Mouse (Mus musculus) heart, embryonic 10.5 days (tissue): ENCODE measurements at regions not wholly inside any gene's neighbourhood (a gene's known extent, or its start where the extent isn't known, plus 50 kb on each side); places are given as distances from the start of the nearest gene placed in this dataset.

ENCODE experiments used
- DNase-seq: peaks from one replicate; pipeline ENCODE4 v3.0.0-alpha.2; 2017; ENCODE audit warnings: low spot score
- H3K27ac ChIP-seq: fragments of 300-500 bp; sonication (generic); 2 replicates; pipeline ENCODE4 v1.5.1; 2016; ENCODE audit warnings: mild to moderate bottlenecking
- H3K27me3 ChIP-seq: fragments of 300-500 bp; sonication (generic); 2 replicates; pipeline ENCODE4 v1.6.1; 2016; ENCODE audit warnings: mild to moderate bottlenecking; ENCODE audit not compliant: poor library complexity, insufficient read depth, severe bottlenecking
- H3K36me3 ChIP-seq: fragments of 300-500 bp; sonication (generic); 2 replicates; pipeline ENCODE4 v1.6.1; 2016; ENCODE audit warnings: mild to moderate bottlenecking, moderate library complexity
- H3K4me1 ChIP-seq: fragments of 300-500 bp; sonication (generic); 2 replicates; pipeline ENCODE4 v1.6.1; 2016; ENCODE audit warnings: mild to moderate bottlenecking
- H3K4me3 ChIP-seq: fragments of 300-500 bp; sonication (generic); 2 replicates; pipeline ENCODE4 v1.5.1; 2016; ENCODE audit warnings: mild to moderate bottlenecking, moderate library complexity
- H3K9me3 ChIP-seq: fragments of 300-500 bp; sonication (generic); 2 replicates; pipeline ENCODE4 v1.6.1; 2016; ENCODE audit warnings: mild to moderate bottlenecking, moderate library complexity
- WGBS: fragments of 180-500 bp; shearing (Covaris S2); methylation state at CpG from one replicate; pipeline ENCODE4 v1.1.7; 2016; 5-methylcytosine and 5-hydroxymethylcytosine counted together

DNA sequence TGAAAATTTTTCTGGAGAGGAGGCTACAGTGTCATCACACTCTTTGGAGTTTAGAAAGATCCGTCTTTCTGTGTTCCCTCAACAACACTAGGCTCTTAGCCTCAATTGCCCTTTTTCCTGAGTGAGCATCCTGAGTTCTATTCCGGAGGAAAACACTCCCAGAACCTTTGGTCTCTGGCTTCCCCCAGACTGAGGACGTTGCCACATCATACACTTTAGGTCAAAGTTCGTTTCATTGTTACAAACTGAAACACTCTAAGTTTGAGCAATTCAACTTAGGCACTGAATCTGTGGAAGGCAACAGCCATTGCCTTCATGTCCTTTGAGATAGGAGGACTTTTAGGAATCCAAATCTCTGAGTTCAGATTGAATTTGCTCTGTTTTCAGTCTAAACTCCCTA is 85.0 kb downstream of the Arl4a start:
- no peaks in the 10 kb centered on the region for H3K9me3 ChIP-seq
- no peaks in the 10 kb centered on the region for H3K36me3 ChIP-seq
- WGBS: 65% methylated on average over 4 of the region's 4 CpGs
- H3K4me3 ChIP-seq: no peak overlapping the region
- H3K4me1 ChIP-seq: no peaks in the 10 kb centered on the region
- no peak for DNase-seq
- H3K27me3 ChIP-seq: no peaks in the 10 kb centered on the region
- no peak overlapping the region for H3K27ac ChIP-seq

DNA sequence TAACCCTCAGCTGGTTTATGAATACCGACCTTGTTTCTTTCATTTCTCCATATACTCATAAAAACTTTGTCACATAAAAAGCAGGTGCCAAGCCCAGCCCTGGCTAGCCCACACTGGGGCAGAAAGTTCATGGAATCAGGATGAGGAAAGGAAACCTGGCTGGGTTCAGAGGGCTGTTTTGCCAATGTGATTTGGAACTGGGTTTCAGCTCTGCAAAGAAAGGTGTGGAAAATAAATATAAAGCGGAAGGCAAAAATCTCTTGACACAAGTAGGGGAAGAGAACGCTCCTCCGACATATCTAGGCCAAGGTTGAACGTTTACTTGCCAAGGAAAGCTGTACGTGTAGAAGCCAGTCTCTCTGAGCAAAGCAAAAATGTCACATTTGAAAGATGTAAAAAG is 85.9 kb downstream of the Arl4a start:
- no peak overlapping the region for H3K4me3 ChIP-seq
- no peak for DNase-seq
- no peaks in the 10 kb centered on the region for H3K36me3 ChIP-seq
- H3K9me3 ChIP-seq: no peaks in the 10 kb centered on the region
- WGBS: 89% methylated on average over 6 of the region's 6 CpGs
- no peak overlapping the region for H3K27ac ChIP-seq
- no peaks in the 10 kb centered on the region for H3K4me1 ChIP-seq
- no peaks in the 10 kb centered on the region for H3K27me3 ChIP-seq

DNA sequence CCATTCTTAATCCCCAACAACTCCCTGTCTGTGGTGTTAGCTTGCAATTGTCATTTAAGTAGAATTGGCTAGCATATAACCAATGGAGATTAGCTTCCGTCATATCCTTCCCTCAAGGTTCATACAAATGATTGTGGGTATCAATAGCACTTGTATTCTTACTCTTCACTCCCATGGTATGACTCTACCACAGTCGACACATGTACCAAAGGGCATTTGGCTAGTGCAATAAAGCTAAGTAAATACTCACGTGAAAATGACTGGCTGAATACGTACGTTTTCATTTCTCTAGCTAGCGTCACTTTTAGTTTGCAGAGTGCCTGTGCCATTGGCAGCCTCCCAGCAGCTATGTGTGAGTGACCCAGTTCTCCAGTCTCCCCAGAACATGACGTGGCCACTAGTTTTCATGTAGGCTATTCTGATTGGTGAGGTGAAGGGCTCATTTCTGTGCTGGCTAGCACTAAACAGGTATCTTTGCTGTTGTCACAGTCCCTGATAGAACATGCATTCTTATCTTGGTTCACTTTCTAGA is 87.5 kb downstream of the Arl4a start:
- 84% methylated on average over 7 of the region's 7 CpGs for WGBS
- no peak for DNase-seq
- Histone ChIP-seq H3K4me1 (no peaks in the 10 kb centered on the region), H3K9me3 (no peaks in the 10 kb centered on the region), H3K27me3 (no peaks in the 10 kb centered on the region), H3K27ac (no peak overlapping the region), H3K36me3 (no peaks in the 10 kb centered on the region), H3K4me3 (no peak overlapping the region)

DNA sequence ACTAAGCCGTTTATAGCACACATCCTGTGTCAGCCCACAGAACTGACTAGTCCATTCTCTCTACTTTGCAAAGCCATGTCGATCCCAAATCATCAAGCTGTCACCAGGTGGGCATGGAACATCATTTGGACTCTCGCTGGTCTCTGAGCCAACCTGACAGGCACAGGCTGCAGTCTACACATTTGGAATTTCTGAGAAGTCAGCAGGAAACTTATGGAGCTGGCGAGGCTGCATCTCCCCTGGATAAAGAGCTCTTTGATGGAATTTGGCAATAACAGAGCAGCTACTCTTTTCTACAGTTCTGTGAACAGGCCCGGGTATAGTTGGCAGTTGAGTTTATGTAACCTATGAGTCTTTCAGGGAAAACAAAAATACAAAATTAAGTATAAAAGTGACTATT is 94.9 kb downstream of the Arl4a start:
- 69% methylated on average over 5 of the region's 5 CpGs for WGBS
- Histone ChIP-seq H3K36me3 (no peaks in the 10 kb centered on the region), H3K27me3 (no peaks in the 10 kb centered on the region), H3K4me3 (no peak overlapping the region), H3K9me3 (no peaks in the 10 kb centered on the region), H3K4me1 (no peaks in the 10 kb centered on the region), H3K27ac (no peak overlapping the region)
- no peak for DNase-seq

DNA sequence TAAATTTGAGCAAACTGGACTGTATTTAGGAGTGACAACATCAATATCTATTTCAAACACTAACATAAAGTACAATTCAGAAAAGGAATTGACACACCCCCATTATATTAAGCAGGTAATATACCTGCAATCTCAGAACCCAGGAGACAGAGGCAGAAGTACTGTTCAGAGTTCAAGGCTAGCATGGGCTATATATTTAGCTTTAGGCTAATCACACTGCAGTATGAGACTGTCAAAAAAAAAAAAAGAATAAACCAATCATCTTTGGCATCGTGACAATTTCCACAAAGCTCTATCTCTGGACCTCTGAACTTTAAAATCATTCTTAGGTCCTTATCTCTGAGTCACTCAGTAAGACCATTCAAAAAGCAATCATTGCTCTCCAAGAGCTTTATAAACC is 96.7 kb downstream of the Arl4a start:
- Histone ChIP-seq H3K27me3 (no peaks in the 10 kb centered on the region), H3K4me3 (no peak overlapping the region), H3K4me1 (peaks cover 5% of the 10 kb centered on the region; the same call in 1 of the 2 replicates), H3K36me3 (no peaks in the 10 kb centered on the region), H3K27ac (no peak overlapping the region), H3K9me3 (no peaks in the 10 kb centered on the region)
- 59% methylated on average over 1 of the region's 1 CpGs for WGBS
- DNase-seq: no peak

DNA sequence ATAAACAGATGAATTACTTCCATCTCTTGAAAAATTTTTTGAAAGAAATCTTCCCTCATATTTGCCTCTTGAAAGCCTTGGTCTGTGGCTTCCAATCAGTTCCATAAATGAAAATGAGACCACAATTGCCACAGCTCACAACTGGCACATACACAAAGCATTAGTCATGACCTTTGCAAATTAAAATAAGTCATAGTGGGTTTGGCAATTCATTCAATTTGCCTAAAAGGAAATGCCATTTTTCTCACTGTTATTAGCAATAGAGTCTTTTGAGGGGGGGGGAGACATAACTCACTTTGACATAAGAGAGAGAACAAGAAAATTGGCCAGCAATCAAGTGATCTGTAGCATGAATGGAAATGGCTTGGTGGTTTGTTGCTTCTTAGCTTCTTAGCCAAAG is 98.8 kb downstream of the Arl4a start:
- H3K27ac ChIP-seq: no peak overlapping the region
- no peaks in the 10 kb centered on the region for H3K27me3 ChIP-seq
- H3K9me3 ChIP-seq: no peaks in the 10 kb centered on the region
- no peak for DNase-seq
- peaks cover 8% of the 10 kb centered on the region; the same call in 1 of the 2 replicates for H3K4me1 ChIP-seq
- no peaks in the 10 kb centered on the region for H3K36me3 ChIP-seq
- no peak overlapping the region for H3K4me3 ChIP-seq

DNA sequence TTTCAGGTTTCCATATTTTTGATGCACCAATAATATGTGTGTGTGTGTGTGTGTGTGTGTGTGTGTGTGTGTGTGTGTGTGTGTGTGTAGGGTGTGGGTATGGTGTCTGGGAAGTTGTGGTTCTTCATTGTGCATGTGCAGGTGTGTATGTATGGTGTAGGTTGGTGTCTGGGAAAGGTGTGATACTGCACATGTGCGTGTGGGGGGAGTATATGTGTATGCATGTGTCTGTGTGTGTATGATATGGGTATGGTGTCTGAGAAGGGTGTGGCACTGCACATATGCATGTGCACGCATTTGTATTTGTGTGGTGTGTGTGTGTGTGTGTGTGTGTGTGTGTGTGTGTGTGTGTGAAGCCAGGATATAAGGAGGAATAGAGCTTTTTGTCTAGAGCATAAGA is 99.6 kb downstream of the Arl4a start:
- Histone ChIP-seq H3K4me1 (peaks cover 8% of the 10 kb centered on the region; the same call in 1 of the 2 replicates), H3K27me3 (no peaks in the 10 kb centered on the region), H3K4me3 (no peak overlapping the region), H3K9me3 (no peaks in the 10 kb centered on the region), H3K27ac (no peak overlapping the region), H3K36me3 (no peaks in the 10 kb centered on the region)
- no peak for DNase-seq
- WGBS: 84% methylated on average over 2 of the region's 2 CpGs

DNA sequence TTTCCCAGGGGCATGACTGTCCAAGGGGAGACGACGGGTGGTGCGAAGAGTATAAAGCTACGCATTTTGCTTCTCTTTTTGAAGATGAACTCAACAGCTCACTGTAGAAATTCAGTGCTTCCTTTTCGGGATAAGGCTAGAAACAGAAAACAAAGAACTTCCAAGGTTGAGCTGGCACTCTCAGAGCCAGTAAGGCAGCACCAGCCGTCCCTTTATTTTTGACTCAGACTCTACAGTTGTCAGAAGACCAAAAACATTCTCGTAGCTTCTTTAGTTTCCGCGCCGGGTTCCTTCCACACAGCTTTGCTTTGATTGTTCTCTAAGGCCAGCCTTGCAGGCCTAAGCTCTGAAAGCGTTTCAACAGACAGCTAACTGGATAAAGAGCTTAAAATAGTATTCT is 101.5 kb downstream of the Arl4a start:
- no peaks in the 10 kb centered on the region for H3K36me3 ChIP-seq
- peak overlapping the region; percentile 7; the same call in 1 of the 2 replicates for H3K27ac ChIP-seq
- no peak for DNase-seq
- no peaks in the 10 kb centered on the region for H3K27me3 ChIP-seq
- H3K4me3 ChIP-seq: no peak overlapping the region
- no peaks in the 10 kb centered on the region for H3K9me3 ChIP-seq
- WGBS: 38% methylated on average over 11 of the region's 11 CpGs
- peaks cover 8% of the 10 kb centered on the region; the same call in 1 of the 2 replicates for H3K4me1 ChIP-seq

DNA sequence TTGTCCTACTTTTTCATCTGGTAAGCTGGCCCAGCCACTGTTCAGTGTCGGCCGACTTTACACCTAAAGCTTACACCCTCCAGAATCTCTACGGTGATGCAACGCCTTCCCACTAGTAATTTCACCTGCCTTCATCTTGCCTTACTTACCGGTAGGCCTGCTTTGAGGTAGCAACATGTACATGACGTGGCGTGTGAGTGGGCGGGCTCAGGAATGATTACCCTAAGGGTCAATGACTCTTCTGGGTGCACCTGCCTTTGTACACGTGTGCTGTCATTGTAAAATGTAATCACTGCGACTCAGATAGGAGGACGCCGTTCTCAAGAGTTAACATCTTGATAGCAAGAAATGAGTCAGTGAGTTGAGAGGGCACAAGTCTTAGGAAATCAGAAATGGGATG is 102.0 kb downstream of the Arl4a start:
- WGBS: 68% methylated on average over 12 of the region's 12 CpGs
- no peaks in the 10 kb centered on the region for H3K36me3 ChIP-seq
- H3K4me3 ChIP-seq: no peak overlapping the region
- peak overlapping the region; percentile 7; the same call in 1 of the 2 replicates for H3K27ac ChIP-seq
- no peaks in the 10 kb centered on the region for H3K27me3 ChIP-seq
- DNase-seq: no peak
- H3K4me1 ChIP-seq: peaks cover 8% of the 10 kb centered on the region; the same call in 1 of the 2 replicates
- no peaks in the 10 kb centered on the region for H3K9me3 ChIP-seq

DNA sequence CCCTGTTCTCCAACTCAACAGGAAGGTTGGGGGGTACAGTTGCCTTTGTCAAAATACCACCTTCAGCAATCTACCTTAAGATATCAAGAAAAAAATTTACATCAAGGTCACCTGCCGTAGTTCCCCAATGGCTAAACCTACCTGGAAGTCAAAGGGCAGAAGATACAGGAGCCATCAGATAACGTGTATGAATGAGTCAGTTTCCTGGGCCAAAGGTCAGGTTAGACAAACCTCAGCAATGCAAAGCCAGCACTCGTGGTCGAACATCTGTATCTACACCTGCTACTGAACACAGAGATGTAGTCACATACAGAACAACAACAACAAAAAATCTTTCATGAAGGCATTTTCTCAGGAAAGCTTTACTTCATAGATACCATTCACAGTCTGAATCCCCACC is 102.9 kb downstream of the Arl4a start:
- Histone ChIP-seq H3K4me1 (peaks cover 8% of the 10 kb centered on the region; the same call in 1 of the 2 replicates), H3K27ac (no peak overlapping the region), H3K4me3 (no peak overlapping the region), H3K27me3 (no peaks in the 10 kb centered on the region), H3K9me3 (no peaks in the 10 kb centered on the region), H3K36me3 (no peaks in the 10 kb centered on the region)
- WGBS: 72% methylated on average over 4 of the region's 4 CpGs
- no peak for DNase-seq

DNA sequence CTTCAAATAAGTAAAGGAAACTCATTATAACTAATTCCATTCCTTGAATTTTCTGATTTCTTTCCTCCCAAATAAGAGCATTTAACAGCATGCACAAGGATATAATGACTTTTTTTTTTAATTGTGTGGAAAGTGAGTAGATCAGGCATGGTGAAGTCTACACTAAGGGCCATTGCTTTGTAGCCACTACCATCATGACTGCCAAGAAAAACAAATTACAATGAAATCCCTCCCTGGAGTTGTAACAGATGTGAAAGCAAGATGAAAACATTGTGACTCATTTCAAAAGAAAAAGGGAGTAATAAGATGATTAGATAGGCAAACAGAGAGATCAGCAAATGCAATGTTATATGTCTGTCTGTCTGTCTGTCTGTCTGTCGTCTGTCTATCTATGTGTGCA is 106.6 kb downstream of the Arl4a start:
- WGBS: 78% methylated on average over 1 of the region's 1 CpGs
- H3K27ac ChIP-seq: no peak overlapping the region
- no peak for DNase-seq
- H3K27me3 ChIP-seq: no peaks in the 10 kb centered on the region
- peaks cover 4% of the 10 kb centered on the region; the same call in 1 of the 2 replicates for H3K4me1 ChIP-seq
- H3K36me3 ChIP-seq: no peaks in the 10 kb centered on the region
- H3K9me3 ChIP-seq: no peaks in the 10 kb centered on the region
- H3K4me3 ChIP-seq: no peak overlapping the region

DNA sequence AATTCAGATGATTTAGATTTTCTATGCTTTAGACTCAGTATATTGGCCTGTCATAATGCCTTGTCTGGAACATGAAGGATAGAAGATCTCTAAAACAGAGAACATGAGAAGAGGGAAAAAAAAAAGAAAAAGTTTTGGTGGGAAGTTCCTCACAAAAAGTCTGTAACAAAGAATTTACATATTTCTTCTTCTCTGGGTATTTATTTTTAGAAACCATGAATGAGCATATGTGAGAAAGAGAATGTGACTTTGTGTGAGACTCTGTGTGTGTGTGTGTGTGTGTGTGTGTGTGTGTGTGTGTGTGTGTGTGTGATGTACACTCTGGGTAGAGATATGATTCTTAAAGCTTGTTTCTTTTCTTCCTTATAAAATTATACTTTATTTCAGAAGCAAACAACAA is 109.9 kb downstream of the Arl4a start:
- no peaks in the 10 kb centered on the region for H3K27me3 ChIP-seq
- no peak for DNase-seq
- no peaks in the 10 kb centered on the region for H3K9me3 ChIP-seq
- H3K4me3 ChIP-seq: no peak overlapping the region
- H3K4me1 ChIP-seq: no peaks in the 10 kb centered on the region
- no peak overlapping the region for H3K27ac ChIP-seq
- H3K36me3 ChIP-seq: no peaks in the 10 kb centered on the region

DNA sequence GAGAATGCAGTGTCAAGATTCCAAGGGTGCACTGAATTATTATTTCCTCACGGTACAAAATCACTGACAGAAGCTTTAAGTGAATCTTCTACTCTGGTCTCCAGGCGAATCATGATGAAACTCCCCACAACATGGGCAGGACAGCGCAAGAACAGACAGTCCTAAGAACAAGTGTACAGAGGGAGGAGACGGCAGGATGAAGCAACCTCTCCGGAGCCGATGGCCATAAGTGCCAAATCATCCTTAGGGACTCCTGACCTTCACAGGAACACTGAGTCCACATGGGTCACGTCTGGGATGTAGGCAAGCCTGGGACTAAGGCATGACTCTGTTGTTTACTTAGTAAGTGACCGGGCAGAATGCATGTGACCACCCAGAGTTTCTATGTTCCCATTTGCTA is 110.8 kb downstream of the Arl4a start:
- WGBS: 83% methylated on average over 8 of the region's 8 CpGs
- DNase-seq: no peak
- Histone ChIP-seq H3K4me3 (no peak overlapping the region), H3K36me3 (no peaks in the 10 kb centered on the region), H3K9me3 (no peaks in the 10 kb centered on the region), H3K4me1 (no peaks in the 10 kb centered on the region), H3K27me3 (no peaks in the 10 kb centered on the region), H3K27ac (no peak overlapping the region)

DNA sequence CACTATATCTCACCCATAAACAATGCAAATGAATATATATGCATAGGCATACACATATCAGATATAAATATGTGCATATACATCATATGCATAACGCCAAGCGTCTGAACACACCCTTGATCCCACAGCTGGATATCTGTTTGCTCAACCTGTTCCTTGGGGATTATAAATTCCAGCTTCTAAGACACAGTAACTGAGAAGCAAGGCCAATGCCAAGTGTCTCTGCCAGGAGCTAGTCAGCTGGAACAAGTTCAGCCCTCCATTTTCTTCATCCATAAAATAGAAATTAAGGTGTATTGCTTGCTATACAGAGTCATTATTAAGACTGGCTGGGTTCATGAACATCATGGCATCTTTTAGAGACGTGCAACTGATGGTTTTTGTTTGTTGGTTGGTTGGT is 116.3 kb downstream of the Arl4a start:
- no peaks in the 10 kb centered on the region for H3K9me3 ChIP-seq
- 87% methylated on average over 3 of the region's 3 CpGs for WGBS
- H3K36me3 ChIP-seq: no peaks in the 10 kb centered on the region
- H3K27me3 ChIP-seq: no peaks in the 10 kb centered on the region
- H3K4me1 ChIP-seq: peaks cover 7% of the 10 kb centered on the region
- H3K4me3 ChIP-seq: no peak overlapping the region
- no peak for DNase-seq
- H3K27ac ChIP-seq: no peak overlapping the region
